Mouse (Mus musculus) lung, embryonic 15.5 days (tissue): ENCODE measurements at regions not wholly inside any gene's neighbourhood (a gene's known extent, or its start where the extent isn't known, plus 50 kb on each side); places are given as distances from the start of the nearest gene placed in this dataset.
"Not testable (repeated sequence)": the region's sequence is repeated elsewhere in the genome, so short reads cannot be mapped to it uniquely, and the experiment has no call there.

ENCODE experiments used
- ATAC-seq: fragments of 200-750 bp; cut with Nextera tagmentation; 2 replicates; pipeline ENCODE4 v1.8.0; 2017; ENCODE audit warnings: moderate number of reproducible peaks, borderline replicate concordance; ENCODE audit not compliant: low FRiP score, low TSS enrichment; ENCODE audit errors: extremely low read depth
- H3K27ac ChIP-seq: fragments of 300-500 bp; sonication (generic); 2 replicates; pipeline ENCODE4 v1.5.1; 2015; ENCODE audit warnings: moderate library complexity, mild to moderate bottlenecking, inconsistent platforms
- H3K27me3 ChIP-seq: fragments of 300-500 bp; sonication (generic); 2 replicates; pipeline ENCODE4 v1.6.1; 2015; ENCODE audit warnings: inconsistent platforms
- H3K36me3 ChIP-seq: fragments of 300-500 bp; sonication (generic); 2 replicates; pipeline ENCODE4 v1.6.1; 2015; ENCODE audit warnings: inconsistent platforms
- H3K4me1 ChIP-seq: fragments of 300-500 bp; sonication (generic); 2 replicates; pipeline ENCODE4 v1.6.1; 2015; ENCODE audit warnings: inconsistent platforms
- H3K4me2 ChIP-seq: fragments of 300-500 bp; sonication (generic); 2 replicates; pipeline ENCODE4 v1.6.1; 2015; ENCODE audit warnings: inconsistent platforms, mild to moderate bottlenecking, moderate library complexity
- H3K4me3 ChIP-seq: fragments of 300-500 bp; sonication (generic); 2 replicates; pipeline ENCODE4 v1.5.1; 2015; ENCODE audit warnings: mild to moderate bottlenecking, inconsistent platforms
- H3K9ac ChIP-seq: fragments of 300-500 bp; sonication (generic); 2 replicates; pipeline ENCODE4 v1.6.1; 2015; ENCODE audit warnings: inconsistent platforms
- H3K9me3 ChIP-seq: fragments of 300-500 bp; sonication (generic); 2 replicates; pipeline ENCODE4 v1.6.1; 2016; ENCODE audit warnings: inconsistent platforms
- WGBS: fragments of 180-500 bp; shearing (Covaris S2); methylation state at CpG from one replicate; pipeline ENCODE4 v1.1.7; 2015; 5-methylcytosine and 5-hydroxymethylcytosine counted together

DNA sequence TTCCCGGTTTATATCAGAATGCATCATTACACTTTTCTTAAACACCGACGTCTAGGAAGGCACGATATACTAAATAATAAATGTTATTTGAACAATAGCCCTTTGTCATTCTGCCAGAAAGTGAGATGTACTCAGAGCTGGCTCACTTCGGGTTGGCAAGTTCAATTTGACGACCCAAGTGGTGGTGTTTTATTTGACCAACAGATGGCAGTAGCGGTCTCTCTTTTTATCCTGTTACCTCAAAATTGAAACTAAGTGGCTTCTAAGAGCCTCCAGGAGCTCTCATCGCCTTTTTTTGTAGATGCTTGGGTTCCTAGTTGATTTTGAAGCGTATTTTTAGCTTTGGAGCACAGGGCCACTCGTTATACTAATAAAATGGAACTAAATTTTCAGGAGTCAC lies 66.7 kb upstream of the Chmp2b start:
- H3K4me1 ChIP-seq: no peaks in the 10 kb centered on the region
- H3K4me3 ChIP-seq: no peak overlapping the region
- H3K4me2 ChIP-seq: 0 out of 2 replicates have a peak overlapping the region, but pooled peaks have one; percentile 12
- no peak overlapping the region for H3K9ac ChIP-seq
- no peak for ATAC-seq
- WGBS: 5% methylated on average over 10 of the region's 10 CpGs
- H3K9me3 ChIP-seq: no peaks in the 10 kb centered on the region
- H3K36me3 ChIP-seq: no peaks in the 10 kb centered on the region
- no peaks in the 10 kb centered on the region for H3K27me3 ChIP-seq
- no peak overlapping the region for H3K27ac ChIP-seq

DNA sequence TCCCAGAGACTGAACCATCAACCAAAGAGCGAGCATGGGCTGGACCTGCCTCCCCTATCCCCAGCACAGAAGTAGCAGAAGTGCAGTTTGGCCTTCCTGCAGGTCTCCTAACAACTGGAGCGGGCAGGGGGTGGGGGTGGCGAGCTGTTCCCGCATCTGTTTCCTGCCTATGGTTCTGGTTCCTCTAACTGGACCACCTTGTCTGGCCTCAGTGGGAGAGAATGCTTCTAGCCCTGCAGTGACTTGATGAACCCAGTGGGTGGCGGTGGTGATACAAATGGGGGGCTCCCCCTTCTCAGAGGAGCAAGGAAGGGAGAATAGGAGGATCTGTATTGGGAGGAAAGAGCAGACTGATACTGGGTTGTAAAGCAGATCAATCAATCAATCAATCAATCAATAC lies 69.2 kb upstream of the Chmp2b start:
- H3K4me2 ChIP-seq: no peak overlapping the region
- no peaks in the 10 kb centered on the region for H3K27me3 ChIP-seq
- no peak for ATAC-seq
- H3K9ac ChIP-seq: no peak overlapping the region
- no peaks in the 10 kb centered on the region for H3K9me3 ChIP-seq
- H3K4me1 ChIP-seq: no peaks in the 10 kb centered on the region
- WGBS: 37% methylated on average over 5 of the region's 5 CpGs
- H3K36me3 ChIP-seq: no peaks in the 10 kb centered on the region
- no peak overlapping the region for H3K4me3 ChIP-seq
- H3K27ac ChIP-seq: no peak overlapping the region

DNA sequence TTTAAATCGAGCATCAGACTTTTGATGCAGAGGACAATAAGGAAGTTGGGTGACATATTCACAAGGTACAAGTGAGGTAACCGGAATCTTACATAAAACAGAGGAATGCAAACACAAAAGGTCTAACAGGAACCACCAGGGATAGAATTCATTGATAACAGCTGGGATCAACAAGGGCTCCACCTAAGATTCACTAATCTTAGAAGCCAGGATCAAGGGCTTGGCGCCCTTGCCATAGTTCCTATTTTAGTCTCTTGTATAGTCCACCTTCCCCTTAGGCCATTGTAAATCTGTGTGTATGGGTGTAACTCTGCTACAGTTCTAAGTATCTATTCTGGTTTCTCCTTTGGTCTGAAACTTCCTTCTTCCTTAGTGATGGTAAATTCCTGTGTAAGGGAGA lies 84.2 kb upstream of the Chmp2b start:
- not testable (repeated sequence) for H3K36me3 ChIP-seq, H3K27me3 ChIP-seq, H3K4me1 ChIP-seq, H3K27ac ChIP-seq, H3K9ac ChIP-seq, H3K4me2 ChIP-seq, H3K4me3 ChIP-seq, H3K9me3 ChIP-seq, ATAC-seq
- WGBS: 80% methylated on average over 3 of the region's 3 CpGs

DNA sequence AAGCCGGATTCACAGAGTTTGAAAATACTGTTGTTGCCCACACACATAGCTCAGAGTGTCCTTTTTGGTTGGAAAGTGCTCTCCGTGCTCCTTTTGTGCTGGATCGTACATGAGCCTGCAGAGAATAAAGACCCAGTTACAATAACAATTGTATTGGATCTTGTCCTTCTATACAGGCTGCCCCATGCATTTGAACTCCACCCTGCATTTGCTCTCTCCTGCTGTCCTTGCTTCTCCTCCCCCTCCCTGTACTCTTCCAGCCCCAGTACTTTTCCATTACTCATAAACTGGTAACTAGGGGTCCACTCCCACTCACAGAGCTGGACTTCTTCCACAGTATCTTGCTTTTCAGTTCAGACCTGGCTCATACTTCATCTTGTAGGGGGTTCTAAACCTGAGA lies 86.5 kb upstream of the Chmp2b start:
- no peak for ATAC-seq
- no peak overlapping the region for H3K27ac ChIP-seq
- no peaks in the 10 kb centered on the region for H3K27me3 ChIP-seq
- no peaks in the 10 kb centered on the region for H3K9me3 ChIP-seq
- 77% methylated on average over 3 of the region's 3 CpGs for WGBS
- no peak overlapping the region for H3K4me3 ChIP-seq
- no peak overlapping the region for H3K4me2 ChIP-seq
- no peaks in the 10 kb centered on the region for H3K4me1 ChIP-seq
- H3K9ac ChIP-seq: no peak overlapping the region
- H3K36me3 ChIP-seq: no peaks in the 10 kb centered on the region

DNA sequence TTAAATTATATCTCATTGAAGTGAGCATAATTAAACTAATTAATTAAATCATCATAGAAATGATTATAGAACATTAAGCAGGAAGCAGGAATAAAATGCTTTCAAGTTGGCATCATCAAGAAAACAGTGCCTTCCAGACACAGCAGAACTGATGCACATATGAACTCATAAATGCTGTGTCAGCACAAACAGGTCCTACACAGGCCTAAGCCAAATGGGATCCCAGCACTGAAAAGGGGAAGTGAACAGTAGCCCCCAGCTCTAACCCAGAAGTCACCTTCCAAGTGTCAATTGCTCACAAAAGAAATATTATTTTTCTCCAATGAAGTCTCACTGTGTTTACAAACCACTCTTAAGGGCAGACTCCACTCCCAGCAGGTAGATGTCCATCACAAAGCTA lies 93.0 kb upstream of the Chmp2b start:
- ATAC-seq: no peak
- H3K4me3 ChIP-seq: no peak overlapping the region
- no peaks in the 10 kb centered on the region for H3K27me3 ChIP-seq
- H3K4me2 ChIP-seq: no peak overlapping the region
- H3K9me3 ChIP-seq: no peaks in the 10 kb centered on the region
- H3K4me1 ChIP-seq: no peaks in the 10 kb centered on the region
- H3K9ac ChIP-seq: no peak overlapping the region
- no peaks in the 10 kb centered on the region for H3K36me3 ChIP-seq
- no peak overlapping the region for H3K27ac ChIP-seq

DNA sequence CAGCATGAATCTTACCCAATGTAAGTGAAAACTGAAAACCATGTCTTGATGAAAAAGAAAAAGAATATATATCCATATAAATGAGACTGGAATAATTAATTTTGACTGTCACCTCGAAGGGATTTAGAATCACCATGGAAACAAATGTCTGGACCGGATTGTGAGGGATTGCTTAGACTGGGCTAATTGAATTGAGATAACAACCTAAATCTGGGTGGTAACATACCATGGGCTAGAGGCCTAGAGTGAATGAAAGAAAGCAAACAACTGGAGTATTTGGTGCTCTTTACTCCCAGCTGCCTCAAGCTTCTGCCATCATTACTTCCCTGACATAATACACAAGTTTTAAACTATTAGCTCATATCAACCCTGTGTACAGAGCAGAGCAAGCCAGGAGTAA lies 95.3 kb upstream of the Chmp2b start:
- Histone ChIP-seq H3K4me1 (no peaks in the 10 kb centered on the region), H3K4me2 (no peak overlapping the region), H3K27me3 (no peaks in the 10 kb centered on the region), H3K36me3 (no peaks in the 10 kb centered on the region), H3K27ac (no peak overlapping the region), H3K9me3 (no peaks in the 10 kb centered on the region), H3K9ac (no peak overlapping the region), H3K4me3 (no peak overlapping the region)
- no peak for ATAC-seq
- 28% methylated on average over 2 of the region's 2 CpGs for WGBS

- H3K27ac ChIP-seq: no peak overlapping the region
- no peak overlapping the region for H3K4me3 ChIP-seq
- no peaks in the 10 kb centered on the region for H3K9me3 ChIP-seq
- H3K36me3 ChIP-seq: no peaks in the 10 kb centered on the region
- WGBS: 51% methylated on average over 3 of the region's 3 CpGs
- H3K9ac ChIP-seq: no peak overlapping the region
- no peaks in the 10 kb centered on the region for H3K27me3 ChIP-seq
- no peak for ATAC-seq
- no peaks in the 10 kb centered on the region for H3K4me1 ChIP-seq
- H3K4me2 ChIP-seq: no peak overlapping the region
These were observed 102.3 kb upstream of the Chmp2b start for GRCm38 (mm10) chr16:65664787-65665186.

GRCm38 (mm10) chr16:65672116-65672515 lies 109.6 kb upstream of the Chmp2b start:
- Histone ChIP-seq H3K4me2 (no peak overlapping the region), H3K4me3 (no peak overlapping the region), H3K9me3 (no peaks in the 10 kb centered on the region), H3K27ac (no peak overlapping the region), H3K36me3 (no peaks in the 10 kb centered on the region), H3K9ac (no peak overlapping the region), H3K4me1 (no peaks in the 10 kb centered on the region), H3K27me3 (no peaks in the 10 kb centered on the region)
- ATAC-seq: no peak
- 68% methylated on average over 2 of the region's 2 CpGs for WGBS

GRCm38 (mm10) chr16:65683089-65683488 lies 120.6 kb upstream of the Chmp2b start:
- Histone ChIP-seq H3K4me2 (no peak overlapping the region), H3K36me3 (no peaks in the 10 kb centered on the region), H3K27ac (no peak overlapping the region), H3K4me3 (no peak overlapping the region), H3K9me3 (no peaks in the 10 kb centered on the region), H3K9ac (no peak overlapping the region), H3K4me1 (no peaks in the 10 kb centered on the region), H3K27me3 (no peaks in the 10 kb centered on the region)
- WGBS: 69% methylated on average over 7 of the region's 7 CpGs
- ATAC-seq: no peak

DNA sequence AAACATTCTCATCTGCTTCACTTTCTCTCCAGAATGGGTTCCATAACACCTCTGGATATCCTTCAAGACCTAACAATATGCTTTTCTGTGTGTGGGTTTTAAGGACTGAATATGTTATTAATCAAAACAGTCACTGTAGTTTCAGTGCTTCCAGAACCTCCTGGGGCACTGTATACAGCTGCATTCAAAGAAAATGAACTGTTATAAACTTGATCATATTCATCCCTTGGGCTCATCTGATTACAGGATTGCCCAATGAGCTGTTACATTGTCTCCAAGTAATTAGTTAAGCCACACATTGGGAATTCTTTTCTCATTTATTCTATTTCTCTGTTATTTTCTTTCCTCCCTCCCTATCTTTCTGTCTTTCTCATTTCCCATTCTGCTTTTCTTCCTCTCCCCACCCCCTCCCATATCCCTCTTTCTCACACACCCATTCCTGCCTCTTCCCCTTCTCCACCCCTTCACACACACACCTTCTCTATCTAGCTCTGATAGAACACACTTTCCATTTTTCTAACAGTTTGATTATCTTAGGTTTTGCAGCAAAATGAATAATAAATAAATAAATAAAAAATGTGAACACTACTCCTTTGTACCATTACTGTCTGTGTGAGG lies 121.3 kb upstream of the Chmp2b start:
- no peak for ATAC-seq
- H3K4me2 ChIP-seq: no peak overlapping the region
- no peaks in the 10 kb centered on the region for H3K27me3 ChIP-seq
- no peaks in the 10 kb centered on the region for H3K36me3 ChIP-seq
- H3K4me3 ChIP-seq: no peak overlapping the region
- H3K4me1 ChIP-seq: no peaks in the 10 kb centered on the region
- no peaks in the 10 kb centered on the region for H3K9me3 ChIP-seq
- H3K9ac ChIP-seq: no peak overlapping the region
- H3K27ac ChIP-seq: no peak overlapping the region

DNA sequence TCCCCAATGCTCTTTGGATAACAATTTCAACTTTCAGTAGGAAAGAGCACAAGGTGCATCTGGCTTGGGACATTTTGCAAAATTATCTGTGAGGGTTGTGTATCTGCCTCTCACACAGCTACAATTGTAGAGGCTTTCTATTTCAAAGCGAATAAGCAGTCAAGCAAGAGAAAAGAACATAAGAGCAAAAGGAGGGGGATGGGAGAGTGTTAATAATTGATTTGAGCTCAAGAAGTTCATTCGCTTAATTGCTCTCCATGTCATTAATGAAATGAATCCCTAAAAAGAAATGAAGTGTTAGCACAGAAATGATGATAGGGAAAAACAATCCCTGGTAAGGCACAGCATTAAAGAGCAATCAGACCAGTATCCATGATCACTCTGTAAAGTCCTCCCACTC lies 121.4 kb upstream of the Vgll3 start:
- no peak overlapping the region for H3K4me2 ChIP-seq
- no peaks in the 10 kb centered on the region for H3K4me1 ChIP-seq
- no peaks in the 10 kb centered on the region for H3K9me3 ChIP-seq
- ATAC-seq: no peak
- H3K4me3 ChIP-seq: no peak overlapping the region
- 62% methylated on average over 2 of the region's 2 CpGs for WGBS
- H3K27me3 ChIP-seq: no peaks in the 10 kb centered on the region
- H3K27ac ChIP-seq: no peak overlapping the region
- no peak overlapping the region for H3K9ac ChIP-seq
- no peaks in the 10 kb centered on the region for H3K36me3 ChIP-seq

- Histone ChIP-seq H3K9me3 (no peaks in the 10 kb centered on the region), H3K27ac (no peak overlapping the region), H3K4me1 (no peaks in the 10 kb centered on the region), H3K36me3 (no peaks in the 10 kb centered on the region), H3K4me3 (no peak overlapping the region), H3K4me2 (no peak overlapping the region), H3K9ac (no peak overlapping the region), H3K27me3 (no peaks in the 10 kb centered on the region)
- ATAC-seq: no peak
These were observed 99.4 kb upstream of the Vgll3 start for GRCm38 (mm10) chr16:65715631-65716030.

DNA sequence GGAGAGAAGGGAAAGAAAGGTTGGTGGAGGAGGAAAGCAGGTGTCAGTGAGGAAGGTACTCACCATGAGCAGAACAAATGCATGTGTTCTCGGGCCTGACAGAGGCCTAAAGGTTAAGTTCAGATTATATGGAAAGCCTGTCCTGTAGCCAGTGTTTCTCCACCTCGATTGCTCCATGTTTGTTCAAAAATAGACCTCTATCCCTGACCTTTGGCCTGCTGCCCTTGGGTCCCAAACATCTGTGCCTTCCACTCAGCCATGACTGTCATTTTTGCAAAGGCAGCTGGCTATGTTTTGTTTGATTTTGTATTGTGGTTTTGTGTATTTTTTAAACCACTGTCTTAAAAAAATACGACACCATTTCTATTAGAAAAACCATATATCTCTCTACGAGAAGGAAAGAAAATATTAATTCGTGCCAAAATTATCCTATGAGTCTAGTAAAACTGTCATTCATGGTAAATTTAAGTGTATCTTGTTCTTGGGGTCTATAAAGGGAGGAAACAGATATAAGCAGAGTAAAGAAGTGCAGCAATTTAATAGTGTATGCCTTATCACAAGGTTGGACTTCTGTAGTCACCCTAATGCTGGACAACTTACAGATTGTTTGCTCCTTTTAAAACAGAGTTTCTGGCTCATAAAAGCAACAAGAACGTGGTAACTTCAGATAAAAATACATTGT lies 96.1 kb upstream of the Vgll3 start:
- Histone ChIP-seq H3K36me3 (no peaks in the 10 kb centered on the region), H3K9me3 (no peaks in the 10 kb centered on the region), H3K9ac (no peak overlapping the region), H3K4me1 (no peaks in the 10 kb centered on the region), H3K4me2 (no peak overlapping the region), H3K27me3 (no peaks in the 10 kb centered on the region), H3K4me3 (no peak overlapping the region), H3K27ac (no peak overlapping the region)
- 60% methylated on average over 6 of the region's 6 CpGs for WGBS
- ATAC-seq: no peak
